Mouse (Mus musculus): ENCODE results near the gene Ctse. TPM values are rescaled to one million over a fixed set of nuclear protein-coding genes. Genes with fewer than 3 reads are reported as not detected.

The Ctse gene
- polyA plus RNA-seq, 1 experiment = not detected

- TF ChIP-seq CTCF (IDR thresholded peaks at IDR 0.05; ENCODE audit: low read depth, low read length) (no peak), POLR2A (IDR thresholded peaks at IDR 0.05; ENCODE audit: insufficient read depth, low read length) (no peak), EP300 (IDR thresholded peaks at IDR 0.05; ENCODE audit: insufficient read depth, low read depth, low read length) (no peak)
- H3K4me1 ChIP-seq (ENCODE audit: control insufficient read depth, insufficient read depth, low read length) = no peaks in the 10 kb centered on the region
- H3K27ac ChIP-seq (ENCODE audit: insufficient read depth, low read length) = no peak overlapping the region
- no peak overlapping the region for H3K9ac ChIP-seq (ENCODE audit: low read depth, poor library complexity, severe bottlenecking)
- H3K4me3 ChIP-seq (ENCODE audit: low read depth, low read length) = no peak overlapping the region
- H3K36me3 ChIP-seq (ENCODE audit: control insufficient read depth, insufficient read depth, low read length, poor library complexity, severe bottlenecking) = no peaks in the 10 kb centered on the region
- H3K27me3 ChIP-seq (ENCODE audit: control insufficient read depth, insufficient read depth, low read length, poor library complexity, severe bottlenecking) = no peaks in the 10 kb centered on the region
- H3K9me3 ChIP-seq (replicated peaks; ENCODE audit: control insufficient read depth, insufficient read depth, low read length, poor library complexity, severe bottlenecking) = no peaks in the 10 kb centered on the region
Measured at GRCm38 (mm10) chr1:131723549-131723948, 85.4 kb downstream of the Ctse start.

Other genes with a start within 250 kb of the Ctse start
- gene Srgap2, start 111.0 kb upstream of the Ctse start, polyA plus RNA-seq (2011; ENCODE audit: insufficient read depth, insufficient read length, low read depth, missing spikeins) = 78.9 and 83.8 TPM in 2 replicates
- gene Fam72a, start 110.4 kb upstream of the Ctse start, polyA plus RNA-seq (2011; ENCODE audit: insufficient read depth, insufficient read length, low read depth, missing spikeins) = 6.4 and 6.6 TPM in 2 replicates
- 0.49 TPM in 1 of 2 replicates, not detected in the other for gene Avpr1b, start 39.1 kb upstream of the Ctse start, polyA plus RNA-seq (2011; ENCODE audit: insufficient read depth, insufficient read length, low read depth, missing spikeins)
- gene Rab7b, start 50.4 kb downstream of the Ctse start, polyA plus RNA-seq (2011; ENCODE audit: insufficient read depth, insufficient read length, low read depth, missing spikeins) = 3.1 and 4.4 TPM in 2 replicates
- gene Slc26a9, start 105.7 kb downstream of the Ctse start, polyA plus RNA-seq (2011; ENCODE audit: insufficient read depth, insufficient read length, low read depth, missing spikeins) = not detected in 2 replicates
- 6.8 and 9.0 TPM in 2 replicates for gene Pm20d1, start 159.1 kb downstream of the Ctse start, polyA plus RNA-seq (2011; ENCODE audit: insufficient read depth, insufficient read length, low read depth, missing spikeins)
- 14.4 and 16.3 TPM in 2 replicates for gene Slc41a1, start 189.2 kb downstream of the Ctse start, polyA plus RNA-seq (2011; ENCODE audit: insufficient read depth, insufficient read length, low read depth, missing spikeins)
- 4.3 and 9.6 TPM in 2 replicates for gene Rab29, start 228.9 kb downstream of the Ctse start, polyA plus RNA-seq (2011; ENCODE audit: insufficient read depth, insufficient read length, low read depth, missing spikeins)

Measured in ES-Bruce4 (cell line).